Mouse (Mus musculus) CH12.LX (cell line): ENCODE measurements at regions not wholly inside any gene's neighbourhood (a gene's known extent, or its start where the extent isn't known, plus 50 kb on each side); places are given as distances from the start of the nearest gene placed in this dataset.

ENCODE experiments used
- DNase-seq: peaks from one replicate; pipeline ENCODE4 v3.0.0-alpha.2; 2013; ENCODE audit errors: extremely low read depth
- H3K27ac ChIP-seq: 2 replicates; pipeline ENCODE4 v1.5.1; 2012; ENCODE audit warnings: low read depth, mild to moderate bottlenecking, control low read depth, moderate library complexity; ENCODE audit not compliant: insufficient read depth
- H3K27me3 ChIP-seq: replicated peaks from 2 replicates; pipeline ENCODE3; 2012; ENCODE audit warnings: inconsistent platforms
- H3K36me3 ChIP-seq, 2 experiments: replicated peaks in 1 of 2; 2 replicates each; pipeline versions ENCODE3 to v1.6.1; 2012; ENCODE audit warnings: inconsistent platforms in 1 of 2, low read length in 1 of 2, mild to moderate bottlenecking in 1 of 2, mixed read lengths in 1 of 2, moderate library complexity in 1 of 2; ENCODE audit not compliant: control insufficient read depth in 1 of 2, insufficient read depth in 1 of 2
- H3K4me1 ChIP-seq, 2 experiments: 2 replicates each; pipeline ENCODE4 v1.6.1; 2012; ENCODE audit warnings: inconsistent platforms in 1 of 2, moderate library complexity in 1 of 2; ENCODE audit not compliant: insufficient read depth in 2 of 2, control insufficient read depth in 1 of 2
- H3K4me2 ChIP-seq: 2 replicates; pipeline ENCODE4 v1.6.1; 2012; ENCODE audit warnings: low read depth, mild to moderate bottlenecking, control low read depth; ENCODE audit not compliant: poor library complexity, insufficient read depth, severe bottlenecking
- H3K4me3 ChIP-seq, 3 experiments: fragments of 150-350 bp in 1 of 3; sonication (generic) in 1 of 3; replicated peaks in 1 of 3; 2 replicates each; pipeline versions ENCODE3 to v1.5.1; 2011 to 2012; ENCODE audit warnings: low read depth in 2 of 3, low read length in 2 of 3, mild to moderate bottlenecking in 2 of 3, moderate library complexity in 2 of 3, control low read depth in 1 of 3, improper control_type of control experiment in 1 of 3, inconsistent platforms in 1 of 3, mixed read lengths in 1 of 3; ENCODE audit not compliant: poor library complexity in 1 of 3
- H3K79me2 ChIP-seq: replicated peaks from 2 replicates; pipeline ENCODE4 v1.6.1; 2012; ENCODE audit warnings: mild to moderate bottlenecking, moderate library complexity; ENCODE audit not compliant: control insufficient read depth, poor library complexity, insufficient read depth, severe bottlenecking; ENCODE audit errors: extremely low read depth
- H3K9ac ChIP-seq: 2 replicates; pipeline ENCODE4 v1.6.1; 2012; ENCODE audit warnings: low read depth, mild to moderate bottlenecking, control low read depth, moderate library complexity; ENCODE audit not compliant: insufficient read depth
- H3K9me3 ChIP-seq: replicated peaks from 2 replicates; pipeline ENCODE3; 2012; ENCODE audit warnings: low read length, inconsistent platforms, mixed read lengths
- BHLHE40 ChIP-seq: IDR thresholded peaks from 2 replicates; pipeline ENCODE4 v1.6.1; 2011; ENCODE audit warnings: mild to moderate bottlenecking, low read depth, low read length, improper control_type of control experiment
- CHD1 ChIP-seq: IDR thresholded peaks from 2 replicates; pipeline ENCODE4 v1.6.1; 2012; ENCODE audit warnings: low read depth, low read length, improper control_type of control experiment, inconsistent platforms
- CHD2 ChIP-seq: IDR thresholded peaks from 2 replicates; pipeline ENCODE4 v1.6.1; 2011; ENCODE audit warnings: low read length, improper control_type of control experiment
- CTCF ChIP-seq, 2 experiments: IDR thresholded peaks in 1 of 2; conservative IDR thresholded peaks in 1 of 2; 2 replicates each; pipeline ENCODE4 v1.5.1; 2011 to 2012; ENCODE audit warnings: low read depth in 2 of 2, low read length in 2 of 2, improper control_type of control experiment in 1 of 2, inconsistent platforms in 1 of 2, mild to moderate bottlenecking in 1 of 2, moderate library complexity in 1 of 2
- E2F4 ChIP-seq: IDR thresholded peaks from 2 replicates; pipeline ENCODE4 v1.6.1; 2011; ENCODE audit warnings: low read depth, low read length, improper control_type of control experiment; ENCODE audit not compliant: insufficient replicate concordance
- ELF1 ChIP-seq: IDR thresholded peaks from 2 replicates; pipeline ENCODE4 v1.6.1; 2014; ENCODE audit warnings: low read depth, mild to moderate bottlenecking, inconsistent platforms, low read length, improper control_type of control experiment
- EP300 ChIP-seq: IDR thresholded peaks from 2 replicates; pipeline ENCODE4 v1.6.1; 2011; ENCODE audit warnings: low read length, improper control_type of control experiment
- ETS1 ChIP-seq: conservative IDR thresholded peaks from 2 replicates; pipeline ENCODE4 v1.6.1; 2012; ENCODE audit warnings: low read depth, mild to moderate bottlenecking, inconsistent platforms, low read length, improper control_type of control experiment, moderate library complexity
- GABPA ChIP-seq: IDR thresholded peaks from 2 replicates; pipeline ENCODE4 v1.6.1; 2012; ENCODE audit warnings: low read depth, low read length, improper control_type of control experiment, inconsistent platforms; ENCODE audit not compliant: insufficient replicate concordance
- HCFC1 ChIP-seq: IDR thresholded peaks from 2 replicates; pipeline ENCODE4 v1.6.1; 2012; ENCODE audit warnings: low read depth, mild to moderate bottlenecking, inconsistent platforms, low read length, improper control_type of control experiment
- IRF4 ChIP-seq: IDR thresholded peaks from 2 replicates; pipeline ENCODE4 v1.6.1; 2014; ENCODE audit warnings: low read depth, mild to moderate bottlenecking, inconsistent platforms, low read length, improper control_type of control experiment
- JUN ChIP-seq: IDR thresholded peaks from 2 replicates; pipeline ENCODE4 v1.6.1; 2011; ENCODE audit warnings: low read depth, mild to moderate bottlenecking, low read length, improper control_type of control experiment, moderate library complexity; ENCODE audit not compliant: insufficient read depth
- JUND ChIP-seq: conservative IDR thresholded peaks from 2 replicates; pipeline ENCODE4 v1.6.1; 2011; ENCODE audit warnings: low read depth, low read length, improper control_type of control experiment
- MAFK ChIP-seq: IDR thresholded peaks from 2 replicates; pipeline ENCODE4 v1.6.1; 2011; ENCODE audit warnings: low read length, improper control_type of control experiment; ENCODE audit not compliant: insufficient replicate concordance
- MAX ChIP-seq: IDR thresholded peaks from 2 replicates; pipeline ENCODE4 v1.6.1; 2011; ENCODE audit warnings: low read length, improper control_type of control experiment
- MXI1 ChIP-seq: IDR thresholded peaks from 2 replicates; pipeline ENCODE4 v1.6.1; 2011; ENCODE audit warnings: mild to moderate bottlenecking, low read depth, low read length, improper control_type of control experiment
- MYC ChIP-seq: IDR thresholded peaks from 2 replicates; pipeline ENCODE4 v1.6.1; 2011; ENCODE audit warnings: low read depth, mild to moderate bottlenecking, improper control_type of control experiment, low read length
- NRF1 ChIP-seq: IDR thresholded peaks from 2 replicates; pipeline ENCODE4 v1.6.1; 2014; ENCODE audit warnings: low read depth, mild to moderate bottlenecking, inconsistent platforms, low read length, improper control_type of control experiment, moderate library complexity
- POLR2A ChIP-seq: IDR thresholded peaks from 2 replicates; pipeline ENCODE4 v1.6.1; 2011; ENCODE audit warnings: low read depth, mild to moderate bottlenecking, improper control_type of control experiment, low read length
- POLR2AphosphoS2 ChIP-seq: IDR thresholded peaks from 2 replicates; pipeline ENCODE4 v1.6.1; 2011; ENCODE audit warnings: low read depth, low read length, improper control_type of control experiment
- SIN3A ChIP-seq: IDR thresholded peaks from 2 replicates; pipeline ENCODE4 v1.6.1; 2012; ENCODE audit warnings: low read length, improper control_type of control experiment, inconsistent platforms
- SMC3 ChIP-seq: IDR thresholded peaks from 2 replicates; pipeline ENCODE4 v1.6.1; 2011; ENCODE audit warnings: low read depth, low read length, improper control_type of control experiment
- TBP ChIP-seq: conservative IDR thresholded peaks from 2 replicates; pipeline ENCODE4 v1.6.1; 2011; ENCODE audit warnings: low read depth, low read length, improper control_type of control experiment
- UBTF ChIP-seq: IDR thresholded peaks from 2 replicates; pipeline ENCODE4 v1.6.1; 2012; ENCODE audit warnings: low read depth, mild to moderate bottlenecking, inconsistent platforms, low read length, improper control_type of control experiment, moderate library complexity
- USF1 ChIP-seq: IDR thresholded peaks from 2 replicates; pipeline ENCODE4 v1.6.1; 2014; ENCODE audit warnings: low read depth, mild to moderate bottlenecking, inconsistent platforms, low read length, improper control_type of control experiment
- ZKSCAN1 ChIP-seq: IDR thresholded peaks from 2 replicates; pipeline ENCODE4 v1.6.1; 2012; ENCODE audit warnings: low read depth, inconsistent platforms, low read length, improper control_type of control experiment, borderline replicate concordance
- ZNF384 ChIP-seq: IDR thresholded peaks from 2 replicates; pipeline ENCODE4 v1.6.1; 2012; ENCODE audit warnings: low read depth, low read length, improper control_type of control experiment, inconsistent platforms
- dilution Hi-C: fragments of 300-500 bp; cut with MboI; formaldehyde crosslinking; loops from 2 replicates; pipeline ENCODE4 v1.14.3; 2020; ENCODE audit warnings: low sequenced_read_pairs; ENCODE audit not compliant: extremely low pct_unique_long_range_greater_than_20kb, extremely low pct_ligation_motif_present
- in situ Hi-C: fragments of 300-500 bp; cut with MboI; formaldehyde crosslinking; loops from 3 replicates; pipeline ENCODE4 v1.14.3; 2019; ENCODE audit warnings: low sequenced_read_pairs, low pct_ligation_motif_present, low pct_unique_long_range_greater_than_20kb, mixed read lengths

- Histone ChIP-seq H3K27me3 (no peaks in the 10 kb centered on the region), H3K9ac (no peak overlapping the region), H3K4me1 (peaks cover 2 to 4% of the 10 kb centered on the region in 2 experiments; a peak in 1 of 4 replicates)
- no peak for TF ChIP-seq ZKSCAN1
- no peak for TF ChIP-seq MXI1
- TF ChIP-seq CHD2 = no peak
- no peak for TF ChIP-seq JUND
- TF ChIP-seq ETS1 = no peak
- no peak for TF ChIP-seq ZNF384
- no peak for TF ChIP-seq IRF4
- TF ChIP-seq MAX = no peak
- TF ChIP-seq MAFK = no peak
- TF ChIP-seq EP300 = no peak
- TF ChIP-seq NRF1 = no peak
- no peak for TF ChIP-seq BHLHE40
- no peak for TF ChIP-seq GABPA
- no peak for TF ChIP-seq MYC
- TF ChIP-seq E2F4 = no peak
- TF ChIP-seq TBP = no peak
- TF ChIP-seq, all 38 proteins: peak for 0
- H3K9me3 ChIP-seq = no peaks in the 10 kb centered on the region
- DNase-seq = no peak
- no peaks in the 10 kb centered on the region for H3K79me2 ChIP-seq
- no peak overlapping the region for H3K4me3 ChIP-seq
- in situ Hi-C loops (no loop called here), dilution Hi-C loops (no loop called here)
- H3K27ac ChIP-seq = no peak overlapping the region
- no peak overlapping the region for H3K4me2 ChIP-seq
- no peaks in the 10 kb centered on the region for H3K36me3 ChIP-seq
These were observed 200.7 kb upstream of the Ptprz1 start for GRCm38 (mm10) chr6:22674586-22674929.

GRCm38 (mm10) chr6:22673919-22674585, 201.2 kb upstream of the Ptprz1 start:
- no peak overlapping the region for H3K4me3 ChIP-seq
- H3K36me3 ChIP-seq = no peaks in the 10 kb centered on the region
- in situ Hi-C loops (no loop called here), dilution Hi-C loops (no loop called here)
- peaks cover 2 to 4% of the 10 kb centered on the region in 2 experiments; a peak in 1 of 4 replicates for H3K4me1 ChIP-seq
- no peaks in the 10 kb centered on the region for H3K79me2 ChIP-seq
- DNase-seq = no peak
- no peak overlapping the region for H3K27ac ChIP-seq
- H3K4me2 ChIP-seq = no peak overlapping the region
- no peaks in the 10 kb centered on the region for H3K27me3 ChIP-seq
- TF ChIP-seq NRF1 (no peak), SMC3 (no peak), EP300 (no peak), CHD1 (no peak), MAFK (no peak), ELF1 (no peak), ZKSCAN1 (no peak), TBP (no peak), HCFC1 (no peak), ETS1 (no peak), POLR2AphosphoS2 (no peak), CTCF (conservative IDR thresholded peaks at IDR 0.05 in 1 of 2, IDR thresholded peaks at IDR 0.05 in 1 of 2; ENCODE audit: low read depth in 2 of 2, low read length in 2 of 2) (no peak), USF1 (no peak), JUND (no peak), UBTF (no peak), JUN (no peak), E2F4 (no peak), SIN3A (no peak), POLR2A (no peak)
- no peaks in the 10 kb centered on the region for H3K9me3 ChIP-seq
- H3K9ac ChIP-seq = no peak overlapping the region
